Comparison of ENCODE assay signal across 15 mouse cellular contexts in the genomic region with DNA sequence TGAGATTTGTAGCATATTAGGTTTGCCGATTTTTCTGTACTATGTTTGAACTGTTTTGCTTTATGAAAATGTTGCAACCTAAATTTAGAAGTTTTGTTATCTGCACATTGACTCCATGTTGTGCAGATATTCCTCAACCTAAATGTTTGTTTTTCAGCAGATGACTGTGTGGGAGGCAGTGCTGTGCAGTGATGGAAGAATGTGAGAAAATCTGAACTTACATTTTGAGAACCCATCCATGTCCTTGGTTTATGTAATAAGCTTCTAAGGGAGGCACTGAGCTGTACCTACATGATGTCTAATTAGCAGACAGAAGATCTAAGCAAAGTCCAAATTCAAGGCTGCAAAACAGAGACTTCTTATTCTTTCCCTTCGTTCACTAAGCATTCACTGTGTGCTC.
"Had no signal": no experiment of that assay in that cellular context is flagged by ENCODE, and none has a peak within 500 bp of the region (broad histone marks: within the 10 kb centered on the region; RNA-seq: fewer than 3 reads in every experiment).

No protein-coding gene starts in this region.

- DNase-seq: kidney, adult 11 months; kidney, adult 9 months; kidney, postnatal 36 days; liver, embryonic 13.5 days; liver, postnatal 0 days; lung, postnatal 14 days; thymus, postnatal 36 days had no signal

- H3K4me3 ChIP-seq: limb, embryonic 15.5 days; liver, embryonic 13.5 days; lung, embryonic 15.5 days; megakaryocyte, embryonic 14.5 days; midbrain, embryonic 15.5 days; neural tube, embryonic 12.5 days; stomach, embryonic 15.5 days had no signal

- H3K27ac ChIP-seq: kidney, postnatal 0 days; limb, embryonic 15.5 days; liver, embryonic 13.5 days; lung, embryonic 15.5 days; macrophage; midbrain, embryonic 15.5 days; neural tube, embryonic 12.5 days; stomach, embryonic 15.5 days had no signal

- H3K4me1 ChIP-seq: limb, embryonic 15.5 days; midbrain, embryonic 15.5 days; neural tube, embryonic 12.5 days had no signal
